Mouse (Mus musculus) megakaryocyte, embryonic 14.5 days (primary cell): ENCODE results near the gene Aff4.

Source experiments
- FLI1 ChIP-seq: IDR thresholded peaks from 2 replicates; pipeline ENCODE4 v1.6.1; 2012; ENCODE audit warnings: low read length, inconsistent platforms, mixed read lengths
- GATA1 ChIP-seq: IDR thresholded peaks from 3 replicates; pipeline ENCODE4 v1.6.1; 2012; ENCODE audit warnings: mixed read lengths, low read length, inconsistent platforms, borderline replicate concordance

GRCm38 (mm10) chr11:53336182-53336571 lies 14.5 kb upstream of the Aff4 start:
- TF ChIP-seq GATA1: no peak
- no peak for TF ChIP-seq FLI1
